Mouse (Mus musculus) left cerebral cortex, postnatal 25 days (tissue): ENCODE data around the gene Ppm1h. TPM values are rescaled to one million over a fixed set of nuclear protein-coding genes. Genes with fewer than 3 reads are reported as not detected.

ENCODE experiments used
- DNase-seq, 2 experiments: peaks; one replicate each; pipeline ENCODE4 v3.0.0; 2022; ENCODE audit warnings: low spot score in 2 of 2, mixed read lengths in 1 of 2
- intact Hi-C: fragments of 180-260 bp; cut with DNase I; formaldehyde crosslinking; loops from one replicate; pipeline ENCODE4 v1.15.1; 2025
- total RNA-seq, 2 experiments: library from RNA; stranded (reverse); gene quantifications; 2 replicates each; pipeline ENCODE4 v1.2.3; 2021

Ppm1h gene
- total RNA-seq, 2 experiments from 2014 or later: 93.9 to 111 TPM

DNA sequence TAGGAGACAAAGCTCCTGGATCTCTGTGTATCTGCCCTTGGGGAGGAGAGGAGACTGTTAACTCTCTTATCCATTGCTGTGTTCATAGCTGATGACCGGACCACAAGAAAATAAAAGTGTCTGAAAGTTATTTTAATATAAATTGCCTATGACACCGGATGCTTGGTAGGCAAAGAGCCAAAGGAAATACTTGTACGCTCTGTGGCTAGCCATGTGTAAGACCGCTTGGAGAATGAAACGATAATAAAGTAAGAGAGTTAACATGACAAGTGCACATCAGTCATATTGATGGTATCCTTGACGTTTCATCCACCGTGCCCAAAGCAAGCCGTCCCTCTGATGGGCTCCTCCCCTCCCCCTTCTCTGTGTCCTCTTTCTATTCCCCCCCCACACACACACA, 194.2 kb downstream of the Ppm1h start:
- intact Hi-C loops: no loop called here
- DNase-seq: no peak

DNA sequence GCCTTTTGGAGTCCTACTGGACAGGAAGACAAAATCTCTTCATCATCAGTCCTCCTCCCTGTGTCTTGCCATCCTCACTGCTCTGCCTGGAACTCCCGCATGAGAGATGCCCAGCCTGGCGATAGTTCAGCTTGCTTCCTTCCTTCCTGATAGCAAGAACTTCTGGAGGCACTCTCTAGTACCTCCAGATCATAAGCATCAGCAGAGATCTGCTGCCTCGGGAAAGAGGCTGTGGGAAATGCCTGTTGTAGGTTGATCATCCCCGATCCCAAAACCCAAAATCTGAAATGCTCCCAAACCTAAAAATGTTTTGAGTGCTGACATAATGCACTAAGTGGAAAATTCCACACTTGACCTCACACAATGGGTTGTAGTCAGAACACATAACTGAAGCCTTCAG, 198.4 kb downstream of the Ppm1h start:
- DNase-seq: no peak

DNA sequence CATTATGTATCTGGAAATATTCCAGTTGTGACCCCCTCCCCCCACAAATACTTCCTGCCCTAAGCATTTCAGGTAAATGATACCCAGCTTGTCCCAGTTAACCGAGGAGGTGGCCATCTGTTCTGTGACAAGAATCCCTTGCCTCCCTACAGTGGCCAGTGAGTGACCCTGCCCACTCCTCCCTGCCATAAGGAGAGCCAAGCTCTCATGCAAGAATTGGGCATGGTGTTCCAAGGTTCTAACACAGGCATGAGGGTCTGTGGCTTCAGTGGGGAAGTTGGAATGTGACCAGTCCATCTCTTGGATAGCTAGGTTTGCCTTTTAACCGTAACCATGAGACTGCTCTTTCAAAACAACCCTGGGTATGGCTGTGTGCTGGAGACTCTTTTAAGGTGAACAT, 198.9 kb downstream of the Ppm1h start:
- intact Hi-C loops: no loop called here
- no peak for DNase-seq

More for the DNA sequence above, 198.4 kb downstream of the Ppm1h start:
- intact Hi-C loops: no loop called here

DNA sequence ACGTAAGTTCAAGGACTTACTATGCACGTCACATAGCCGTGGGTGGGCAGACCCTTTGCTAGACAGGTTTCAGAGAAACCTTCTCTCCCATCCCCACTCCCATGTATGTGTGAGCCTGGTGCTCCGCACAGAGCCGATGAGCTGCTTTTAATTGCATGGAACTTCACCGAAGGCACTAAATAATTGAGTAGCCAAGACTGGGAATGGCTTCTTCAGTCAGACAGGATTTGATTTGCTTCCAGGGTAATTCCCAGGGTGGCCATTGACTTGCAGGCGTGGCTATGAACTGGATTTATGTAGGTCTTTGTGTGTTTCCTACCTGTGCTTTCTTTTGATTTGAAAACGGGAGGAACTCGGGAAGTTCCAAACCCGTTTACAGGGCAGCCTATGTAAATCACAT, 202.9 kb downstream of the Ppm1h start:
- intact Hi-C loops: no loop called here
- no peak for DNase-seq

DNA sequence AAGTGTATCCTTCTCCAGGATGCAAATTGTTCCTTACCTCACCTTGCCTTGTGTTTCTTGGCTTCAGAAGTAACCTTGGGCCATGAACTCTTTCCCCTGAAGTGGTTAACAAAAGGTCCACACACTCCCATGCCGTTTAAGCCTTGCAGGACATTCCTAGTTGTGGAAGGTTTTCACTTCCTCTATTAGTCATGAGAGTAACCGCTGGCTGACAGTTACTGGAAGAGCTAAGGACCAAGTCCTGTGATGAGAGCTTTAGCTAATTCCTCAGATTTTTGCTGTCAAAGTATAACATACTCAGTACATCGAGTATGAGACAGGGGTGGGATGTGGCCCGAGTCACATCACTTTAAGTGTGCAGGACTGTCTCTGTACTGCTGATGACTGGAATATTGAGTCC, 204.1 kb downstream of the Ppm1h start:
- intact Hi-C loops: no loop called here

DNA sequence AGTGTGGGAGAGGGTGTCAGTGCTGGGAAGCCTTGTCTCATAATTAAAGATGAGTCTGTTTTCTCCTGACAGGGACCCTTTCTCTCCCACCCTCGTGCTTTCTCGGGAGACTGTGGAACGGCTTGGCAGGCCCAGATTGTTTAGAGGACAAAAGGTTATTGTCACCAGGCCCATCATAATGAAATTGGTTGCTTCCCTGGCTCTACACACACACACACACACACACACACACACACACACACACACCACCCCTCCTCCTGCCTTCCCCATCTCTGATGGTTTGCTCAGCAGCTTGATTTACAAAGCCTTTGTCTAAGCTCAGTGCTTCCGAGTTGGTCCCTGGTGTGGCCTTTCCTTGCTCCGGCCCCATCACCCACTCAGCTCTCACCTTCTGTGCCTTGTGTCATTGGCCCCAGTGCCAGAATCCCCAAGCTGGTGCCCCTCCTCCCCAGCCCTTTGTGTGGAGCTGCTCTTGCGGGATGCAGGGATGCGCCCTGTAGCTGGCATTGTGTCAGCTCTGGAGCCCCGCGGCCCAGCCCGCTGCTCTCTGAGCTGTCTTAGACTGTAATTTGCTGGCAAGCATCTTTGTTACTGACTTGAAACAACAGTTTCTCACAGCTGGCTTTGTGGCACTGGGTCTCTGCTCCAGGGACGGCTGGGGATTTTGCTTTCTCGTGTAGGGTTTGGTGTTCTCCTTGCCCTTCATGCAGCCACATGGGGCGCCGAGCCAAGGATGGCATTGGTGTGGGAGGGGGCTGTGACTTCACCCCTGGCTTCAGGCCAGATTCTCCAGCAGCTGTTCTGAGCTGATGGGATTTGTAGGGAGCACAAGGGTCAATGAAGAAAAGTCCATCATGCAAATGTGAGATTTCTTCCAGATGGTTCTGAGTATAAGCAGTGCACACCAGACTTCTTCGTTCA, 205.5 kb downstream of the Ppm1h start:
- DNase-seq: peak; percentile 42 to 49

More for the DNA sequence above, 204.1 kb downstream of the Ppm1h start:
- DNase-seq: no peak

DNA sequence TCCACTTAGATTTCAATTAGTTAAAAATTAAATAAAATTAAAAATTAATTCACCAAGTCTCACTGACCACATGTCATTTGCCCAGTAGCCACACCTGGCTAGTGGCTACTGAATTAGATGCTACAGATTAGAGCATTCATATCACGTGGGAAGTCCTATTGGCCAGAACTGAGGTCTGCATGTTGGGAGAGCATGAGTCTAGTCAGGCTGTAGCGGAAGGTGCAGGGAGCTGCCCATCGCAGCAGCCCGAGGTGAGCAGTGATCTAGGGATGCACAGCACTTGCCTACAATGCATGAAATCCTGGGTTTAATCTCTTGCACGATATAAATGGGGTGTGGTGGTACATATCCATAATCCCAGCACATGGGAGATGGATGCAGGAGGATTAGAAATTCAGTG, 206.7 kb downstream of the Ppm1h start:
- no peak for DNase-seq
- intact Hi-C loops: no loop called here

More for the DNA sequence above, 205.5 kb downstream of the Ppm1h start:
- intact Hi-C loops: no loop called here

DNA sequence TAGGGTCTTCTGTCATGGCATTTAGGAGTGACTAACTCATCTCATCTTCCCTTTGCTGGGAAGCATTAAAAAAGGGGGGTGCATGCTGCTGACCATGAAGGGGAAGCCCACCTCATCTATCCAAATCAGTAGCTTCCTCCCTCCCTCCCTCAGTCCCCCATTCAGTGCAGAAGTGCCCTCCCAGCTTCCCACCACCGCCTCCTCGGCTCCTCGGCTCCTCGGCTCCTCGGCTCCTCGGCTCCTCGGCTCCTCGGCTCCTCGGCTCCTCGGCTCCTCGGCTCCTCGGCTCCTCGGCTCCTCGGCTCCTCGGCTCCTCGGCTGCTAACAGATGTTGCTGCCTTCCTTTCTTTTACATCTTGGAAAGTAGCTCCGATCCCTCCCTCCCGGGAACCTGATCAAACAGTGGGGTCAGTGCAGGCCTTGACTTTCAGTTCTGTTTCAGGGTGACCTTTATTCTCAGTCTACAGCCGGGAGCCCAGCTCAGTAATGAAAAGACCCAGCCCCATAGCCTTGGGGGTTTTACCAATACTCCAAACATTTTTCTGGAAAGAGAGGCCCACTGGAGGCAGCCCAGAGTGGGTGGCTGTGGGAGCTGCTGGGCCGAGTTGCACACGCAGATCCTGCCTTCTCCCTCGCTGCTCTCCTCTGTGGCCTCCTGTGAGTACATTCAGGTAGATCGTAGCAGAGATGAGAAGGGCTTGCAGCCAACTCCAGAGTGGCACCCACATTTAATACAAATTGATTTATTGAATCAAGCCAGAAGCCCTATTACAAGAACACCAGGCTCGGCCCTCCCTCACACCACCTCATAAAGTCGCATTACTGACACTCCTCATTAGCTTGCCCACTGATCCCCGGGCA, 207.7 kb downstream of the Ppm1h start:
- DNase-seq: peak; percentile 51 to 57
- intact Hi-C loops: no loop called here

DNA sequence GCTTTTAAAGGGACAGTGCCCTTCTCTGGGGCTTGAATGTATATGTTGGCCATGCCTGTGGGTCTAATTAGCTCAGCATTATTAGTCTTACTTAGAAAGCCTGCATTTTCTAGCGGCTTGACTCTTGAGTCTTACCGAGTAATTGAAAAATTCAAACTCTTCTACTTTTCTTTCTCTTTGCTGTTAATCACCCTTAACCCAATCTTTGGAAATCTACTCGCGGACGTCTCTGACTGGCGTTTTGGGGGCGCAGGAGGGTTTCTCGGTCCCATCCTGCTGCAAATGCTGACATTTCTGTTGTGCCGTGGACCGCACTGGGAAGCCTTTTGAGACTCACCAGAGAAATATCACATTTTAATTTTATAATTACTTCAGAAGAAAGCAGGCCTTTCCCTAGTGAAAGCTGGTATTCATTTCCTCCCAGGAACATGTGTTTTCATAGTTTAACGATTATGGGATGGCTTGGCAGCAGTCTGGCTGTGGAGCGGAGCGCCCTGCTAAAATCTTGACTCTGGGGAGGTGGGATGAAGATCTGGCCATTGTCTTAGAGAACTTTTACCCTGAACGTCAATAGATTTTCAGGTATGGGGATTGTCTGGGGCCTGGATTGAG, 208.5 kb downstream of the Ppm1h start:
- intact Hi-C loops: no loop called here
- no peak for DNase-seq

DNA sequence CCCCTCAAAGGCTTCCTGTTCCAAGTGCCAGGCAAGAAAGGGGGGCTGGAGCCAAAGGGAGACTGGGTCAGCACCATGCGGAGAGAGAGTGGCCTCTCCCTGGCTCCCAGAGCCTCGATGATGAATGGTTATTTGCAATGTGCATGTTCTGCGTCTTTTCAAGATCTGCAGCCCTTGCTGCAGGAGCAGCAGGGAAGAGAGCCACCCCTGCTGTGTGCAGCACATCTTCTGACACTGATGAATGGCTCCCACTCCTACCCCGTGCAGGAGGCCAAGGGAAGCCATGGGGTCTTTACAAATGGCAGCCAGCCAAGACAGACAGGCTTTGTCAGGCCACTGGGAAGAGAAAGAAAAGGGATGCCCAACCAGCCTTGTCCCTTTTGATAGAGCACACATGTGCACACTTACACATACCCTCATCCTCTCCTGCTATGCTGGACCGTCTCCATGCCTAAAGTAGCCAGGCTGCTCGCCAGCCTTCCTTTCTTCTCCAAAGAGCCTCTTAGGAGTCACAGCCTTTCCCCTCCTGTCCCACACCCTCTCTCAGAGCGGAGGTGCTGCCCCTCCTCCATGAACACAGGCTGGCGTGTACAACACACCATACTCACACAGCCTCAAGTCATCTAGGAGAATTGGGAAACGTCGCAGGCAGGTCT, 209.1 kb downstream of the Ppm1h start:
- DNase-seq: no peak
- intact Hi-C loops: no loop called here

DNA sequence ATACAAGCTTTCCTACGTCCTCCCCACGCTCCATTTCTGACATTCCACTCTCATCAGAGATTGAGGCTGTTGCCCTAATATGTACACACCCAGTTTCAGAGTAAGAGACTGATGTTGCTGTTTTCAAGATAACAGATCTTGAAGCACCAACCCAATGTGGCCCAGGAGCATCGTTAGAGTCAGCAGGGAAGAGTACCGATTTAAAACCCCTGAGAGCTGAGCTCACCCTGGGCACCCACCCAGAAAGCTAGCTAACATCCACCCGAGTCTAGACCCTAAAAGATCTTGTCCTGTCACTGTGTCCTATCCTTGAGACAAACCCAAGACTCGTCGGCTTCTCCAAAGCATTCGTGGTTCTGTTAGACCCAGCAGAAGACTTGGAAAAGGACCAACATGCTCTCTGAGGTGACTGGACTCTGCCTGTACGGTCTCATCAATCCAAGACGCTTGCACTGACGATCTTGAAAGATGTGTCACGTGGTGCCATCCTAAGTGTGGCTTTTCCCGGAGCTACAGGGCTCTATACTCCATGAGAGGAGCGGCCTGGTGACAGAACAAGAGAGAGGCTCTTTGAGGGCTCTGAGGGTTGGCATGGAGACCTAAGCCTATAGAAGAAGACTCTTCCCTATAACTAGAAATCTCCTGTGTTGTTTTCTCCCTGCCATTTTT, 212.3 kb downstream of the Ppm1h start:
- no peak for DNase-seq
- intact Hi-C loops: loop anchor here (5.0 kb wide), 1 partner anchor 84 kb away; no protein-coding TSS in a partner anchor

DNA sequence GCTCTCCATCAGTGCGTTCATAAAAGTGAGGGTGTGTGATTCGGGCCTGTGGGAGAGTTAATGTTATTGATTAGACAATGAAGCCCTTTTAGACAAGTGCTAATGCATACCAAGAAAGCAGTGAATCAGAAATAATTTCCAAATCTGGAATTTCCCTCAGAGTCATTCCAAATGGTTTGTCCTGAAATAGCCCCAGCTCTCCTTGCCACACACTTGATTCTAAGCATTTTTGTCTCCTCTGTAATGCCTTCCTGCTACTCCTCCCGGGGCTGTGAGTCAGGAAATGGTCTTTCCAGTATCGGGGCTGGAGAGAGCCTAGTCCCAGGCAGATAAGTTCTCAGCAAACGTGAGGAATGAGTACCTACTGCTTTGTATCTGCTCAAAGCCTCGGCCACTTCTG, 212.9 kb downstream of the Ppm1h start:
- intact Hi-C loops: loop anchor here (5.0 kb wide), 1 partner anchor 84 kb away; no protein-coding TSS in a partner anchor
- no peak for DNase-seq

DNA sequence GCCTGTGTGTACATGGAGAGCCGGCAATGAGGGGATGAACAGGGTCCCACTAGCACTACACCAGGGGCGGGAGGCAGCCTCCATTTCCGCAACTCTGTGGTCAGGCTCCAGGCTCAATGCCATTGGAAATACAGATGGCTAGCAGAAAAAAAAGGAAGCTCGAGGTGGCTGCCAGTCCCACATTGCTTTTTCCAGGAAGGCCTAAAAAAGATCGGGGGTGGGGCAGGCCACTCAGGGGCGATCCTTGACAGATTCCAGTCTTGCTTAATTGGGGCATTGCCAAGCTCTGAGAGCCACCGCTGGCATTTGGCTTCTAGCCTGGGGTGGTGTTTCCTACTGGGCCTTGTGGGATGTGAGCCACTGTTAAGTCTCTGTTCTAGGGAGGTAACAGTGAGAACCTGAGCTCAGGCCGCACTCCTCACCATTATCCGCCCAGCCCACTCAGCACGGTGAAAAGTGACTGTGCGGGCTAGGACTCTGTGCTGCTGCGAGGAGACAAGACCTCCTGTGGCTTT, 216.1 kb downstream of the Ppm1h start:
- intact Hi-C loops: loop anchor here (5.0 kb wide), 1 partner anchor 87 kb away; no protein-coding TSS in a partner anchor
- DNase-seq: peak in 1 of 2 experiments; percentile 61

DNA sequence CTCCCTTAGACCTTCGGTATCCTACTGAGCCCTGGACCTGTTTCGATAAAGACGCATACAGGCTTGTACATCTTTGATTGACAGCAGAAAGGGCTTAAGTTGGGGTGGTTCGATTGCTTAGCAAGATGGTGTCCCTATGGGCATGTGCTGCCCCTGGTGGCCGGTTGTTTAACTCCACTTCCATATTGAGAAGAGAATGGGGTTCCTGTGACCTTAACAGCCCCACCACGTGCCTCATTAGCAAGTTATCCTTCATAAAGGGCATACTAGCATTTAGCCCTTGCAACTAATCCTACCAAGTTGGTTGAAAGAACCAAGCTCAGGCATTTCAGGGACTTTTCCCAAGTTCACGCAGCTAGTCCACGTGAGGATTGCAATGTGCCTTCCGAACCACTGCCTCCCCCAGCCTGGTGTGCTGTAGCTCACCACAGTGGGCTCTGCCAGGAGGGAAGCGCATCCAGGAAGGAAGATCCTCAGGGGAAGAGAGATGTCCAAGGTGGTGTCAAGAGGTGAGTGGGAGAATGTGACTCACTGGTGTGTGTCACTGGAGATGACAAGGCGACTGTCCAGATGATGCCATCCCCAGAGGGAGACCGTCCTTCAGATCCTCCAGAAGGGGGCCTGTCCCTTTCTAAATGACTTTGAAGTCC, 216.7 kb downstream of the Ppm1h start:
- intact Hi-C loops: no loop called here
- DNase-seq: no peak

DNA sequence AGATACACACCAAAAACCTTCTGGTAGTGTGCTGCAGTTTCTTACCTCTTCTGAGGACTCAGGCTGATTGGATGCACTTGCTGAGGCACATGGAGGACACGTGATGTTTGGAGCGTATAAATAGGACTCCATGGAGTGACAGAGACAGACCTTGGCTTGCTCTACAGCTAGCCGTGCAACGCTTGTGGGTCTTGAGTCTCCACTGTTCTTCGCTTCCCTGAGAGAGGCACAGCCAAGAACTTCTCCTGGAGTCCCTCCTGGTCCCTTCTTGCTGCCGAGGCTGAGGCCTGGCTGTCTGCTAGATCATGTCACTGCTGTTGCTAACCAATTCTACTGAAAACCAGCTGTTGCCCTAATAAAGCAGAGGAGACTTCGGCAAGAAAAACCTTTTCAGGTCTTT, 221.4 kb downstream of the Ppm1h start:
- intact Hi-C loops: no loop called here
- no peak for DNase-seq

DNA sequence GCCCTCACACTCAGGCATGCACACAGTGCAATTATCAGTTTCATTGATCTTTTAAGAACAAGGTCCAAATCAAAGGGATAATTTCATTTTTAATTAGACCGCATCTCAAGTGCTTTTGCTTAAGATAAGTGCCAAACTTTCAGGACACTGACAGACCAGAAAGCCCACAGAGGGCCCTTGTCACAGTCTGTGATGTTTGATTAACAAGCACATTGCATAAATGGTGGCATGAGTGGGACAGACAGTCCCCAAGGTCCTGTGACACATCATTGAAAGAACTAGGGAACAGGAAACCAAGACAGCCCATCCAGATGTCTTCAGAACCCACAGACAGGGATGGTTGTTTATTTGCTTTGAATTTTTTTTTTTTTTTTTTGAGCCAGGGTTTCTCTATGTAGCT, 221.9 kb downstream of the Ppm1h start:
- no peak for DNase-seq
- intact Hi-C loops: no loop called here

DNA sequence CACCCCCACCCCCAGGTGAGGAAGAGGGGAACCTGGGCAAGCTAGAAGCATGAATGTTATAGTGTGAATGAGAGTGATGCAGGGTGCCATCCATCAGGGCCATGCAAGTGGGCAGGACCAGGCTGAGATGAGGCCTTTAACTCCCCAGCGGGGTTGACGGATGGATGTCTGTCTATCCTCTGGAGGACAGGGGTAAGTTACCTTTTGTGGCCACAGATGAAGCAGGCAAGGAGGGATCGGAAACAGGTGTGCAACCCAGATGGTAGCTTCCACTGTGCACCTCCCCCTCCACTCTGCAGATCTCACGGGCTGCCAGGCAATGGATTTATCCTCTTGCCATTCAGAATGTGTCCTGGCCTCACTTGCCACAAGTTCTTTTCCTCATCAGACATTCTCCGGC, 222.8 kb downstream of the Ppm1h start:
- intact Hi-C loops: no loop called here
- no peak for DNase-seq

DNA sequence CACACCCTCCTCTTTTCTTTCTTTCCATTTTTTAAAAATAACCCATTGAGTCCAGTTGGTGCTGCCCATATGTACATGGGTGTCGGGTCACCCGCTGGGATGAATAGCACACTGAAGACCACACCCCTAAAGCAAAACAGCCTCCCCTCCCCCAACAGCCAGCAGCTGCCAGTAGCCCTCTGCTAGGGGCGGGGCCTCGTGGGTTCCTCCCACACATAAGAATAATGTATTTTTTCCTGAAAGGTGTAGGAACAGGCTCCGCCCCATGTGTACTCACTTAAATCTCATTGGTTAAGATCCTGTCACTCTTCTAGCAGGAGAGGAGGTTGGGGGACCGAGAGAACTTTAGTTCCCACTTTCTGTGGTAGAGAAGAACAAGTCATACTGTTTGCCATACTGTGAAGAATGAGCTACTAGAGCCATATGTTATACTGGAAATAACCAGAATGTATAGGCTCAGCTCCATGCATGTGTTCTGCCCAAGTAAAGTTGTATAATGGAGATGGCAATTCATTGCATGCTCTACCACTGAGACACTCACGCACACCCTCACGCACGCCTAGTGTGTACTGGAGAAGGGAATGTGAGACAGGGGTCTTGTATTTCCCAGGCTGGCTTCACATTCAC, 231.0 kb downstream of the Ppm1h start:
- peak in 1 of 2 experiments; percentile 62 for DNase-seq
- intact Hi-C loops: loop anchor here (5.0 kb wide), 1 partner anchor 102 kb away; no protein-coding TSS in a partner anchor
